Mouse (Mus musculus) intestine, embryonic 14.5 days (tissue): ENCODE data around the gene Bnip2. TPM values are rescaled to one million over a fixed set of nuclear protein-coding genes. Genes with fewer than 3 reads are reported as not detected.

Experiments used
- ATAC-seq: fragments of 200-750 bp; cut with Nextera tagmentation; replicated peaks from 2 replicates; pipeline ENCODE4 v1.8.0; 2017; ENCODE audit warnings: low read depth, moderate number of reproducible peaks, moderate TSS enrichment, moderate library complexity; ENCODE audit not compliant: low FRiP score, low TSS enrichment
- DNase-seq: peaks from one replicate; pipeline ENCODE4 v3.0.0-alpha.2; 2018; ENCODE audit warnings: low spot score
- H3K27ac ChIP-seq: fragments of 300-500 bp; sonication (generic); 2 replicates; pipeline ENCODE4 v1.5.1; 2014; ENCODE audit warnings: low read depth, mild to moderate bottlenecking, control low read depth
- H3K27me3 ChIP-seq: fragments of 300-500 bp; sonication (generic); replicated peaks from 2 replicates; pipeline ENCODE4 v1.6.1; 2014; ENCODE audit warnings: low read length, control low read depth; ENCODE audit not compliant: control insufficient read depth, insufficient read depth
- H3K36me3 ChIP-seq: fragments of 300-500 bp; sonication (generic); 2 replicates; pipeline ENCODE4 v1.6.1; 2014; ENCODE audit warnings: low read length, control low read depth; ENCODE audit not compliant: control insufficient read depth, insufficient read depth
- H3K4me1 ChIP-seq: fragments of 300-500 bp; sonication (generic); replicated peaks from 2 replicates; pipeline ENCODE4 v1.6.1; 2014; ENCODE audit warnings: low read length, control low read depth, mixed read lengths; ENCODE audit not compliant: control insufficient read depth, insufficient read depth
- H3K4me2 ChIP-seq: fragments of 300-500 bp; sonication (generic); 2 replicates; pipeline ENCODE4 v1.6.1; 2014; ENCODE audit warnings: low read length
- H3K4me3 ChIP-seq: fragments of 300-500 bp; sonication (generic); 2 replicates; pipeline ENCODE4 v1.5.1; 2014; ENCODE audit warnings: low read depth, low read length, control low read depth, mixed read lengths
- H3K9ac ChIP-seq: fragments of 300-500 bp; sonication (generic); 2 replicates; pipeline ENCODE4 v1.6.1; 2014; ENCODE audit warnings: mild to moderate bottlenecking, low read length
- H3K9me3 ChIP-seq: fragments of 300-500 bp; sonication (generic); 2 replicates; pipeline ENCODE4 v1.6.1; 2016; ENCODE audit warnings: low read length, control low read depth; ENCODE audit not compliant: control insufficient read depth
- WGBS: fragments of 180-500 bp; shearing (Covaris S2); extraction: QIAGEN DNeasy Blood & Tissue Kit; methylation state at CpG from one replicate; pipeline ENCODE4 v1.1.7; 2014; 5-methylcytosine and 5-hydroxymethylcytosine counted together
- polyA plus RNA-seq: library from polyadenylated mRNA; unstranded; fragments of >200 nt; fragmentation: Nextera tagmentation; extraction: Ambion mirVana; gene quantifications from 2 replicates; pipeline ENCODE4 v1.2.1, GENCODE M21; 2014

Gene Bnip2
- polyA plus RNA-seq, 1 experiment from 2014 or later, result 83.7 TPM

GRCm38 (mm10) chr9:69986063-69986462, 3.2 kb upstream of the Bnip2 start:
- DNase-seq, result no peak
- no peak overlapping the region for H3K4me3 ChIP-seq
- 72% methylated on average over 10 of the region's 10 CpGs for WGBS

GRCm38 (mm10) chr9:69986571-69986970, 2.7 kb upstream of the Bnip2 start:
- 84% methylated on average over 5 of the region's 5 CpGs for WGBS
- ATAC-seq (no peak), DNase-seq (no peak)
- H3K36me3 ChIP-seq, result 0 out of 2 replicates have a peak, but pooled peaks cover 1% of the 10 kb centered on the region
- no peak overlapping the region for H3K27ac ChIP-seq
- H3K4me3 ChIP-seq, result no peak overlapping the region
- H3K9me3 ChIP-seq, result no peaks in the 10 kb centered on the region
- no peaks in the 10 kb centered on the region for H3K27me3 ChIP-seq
- H3K9ac ChIP-seq, result no peak overlapping the region
- peaks cover 12% of the 10 kb centered on the region for H3K4me1 ChIP-seq
- no peak overlapping the region for H3K4me2 ChIP-seq

More at GRCm38 (mm10) chr9:69986063-69986462, 3.2 kb upstream of the Bnip2 start:
- ATAC-seq, result no peak
- Histone ChIP-seq H3K27ac (no peak overlapping the region), H3K9ac (no peak overlapping the region), H3K9me3 (no peaks in the 10 kb centered on the region), H3K27me3 (no peaks in the 10 kb centered on the region), H3K4me2 (no peak overlapping the region), H3K4me1 (peaks cover 10% of the 10 kb centered on the region), H3K36me3 (no peaks in the 10 kb centered on the region)

DNA sequence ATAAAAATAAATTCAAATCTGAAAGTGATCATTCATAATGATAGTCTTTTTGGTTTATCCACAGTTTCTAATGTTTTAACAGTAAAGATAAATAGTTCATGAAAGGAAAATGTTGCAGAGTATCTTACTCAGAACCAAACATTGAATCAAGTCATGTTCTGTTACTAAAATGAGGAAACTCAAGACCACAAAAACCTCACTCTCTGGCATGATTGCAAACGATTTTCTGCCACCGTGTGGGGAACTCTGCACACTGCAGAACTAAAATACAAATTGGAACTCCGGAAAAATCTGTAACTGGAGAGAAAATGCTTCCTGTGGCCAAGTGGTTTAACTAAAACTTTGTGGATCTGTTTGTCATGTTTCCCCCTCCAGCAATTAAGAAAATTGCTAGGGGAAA, 1.7 kb upstream of the Bnip2 start:
- DNase-seq, result peak; percentile 84

DNA sequence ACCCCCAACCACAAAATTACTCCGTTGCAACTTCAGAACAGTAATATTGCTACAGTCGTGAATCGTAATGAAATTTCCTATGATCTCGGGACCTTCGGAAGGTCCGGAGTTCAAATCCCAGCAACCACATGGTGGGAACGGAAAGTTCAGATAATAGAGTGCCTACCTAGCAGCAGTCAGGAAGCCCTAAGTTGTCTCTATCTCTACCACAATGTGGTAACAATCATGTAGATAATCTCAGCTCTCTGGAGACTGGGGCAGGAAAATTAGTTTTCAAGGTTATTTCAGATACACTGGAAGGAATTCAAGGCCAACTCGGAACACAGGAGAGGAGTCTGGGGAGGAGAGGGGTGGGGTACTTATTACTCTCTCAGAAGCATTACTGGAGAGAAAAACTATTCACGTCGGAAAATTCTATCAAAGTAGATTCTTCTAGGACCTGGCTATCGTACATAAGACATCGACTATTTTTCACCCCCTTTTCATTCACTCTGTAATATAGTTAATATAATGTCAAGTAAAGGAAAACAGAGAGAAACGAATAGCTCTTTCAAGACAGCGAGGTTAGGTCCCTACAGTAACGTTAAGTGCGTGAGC, 462 bp upstream of the Bnip2 start:
- Histone ChIP-seq H3K27me3 (no peaks in the 10 kb centered on the region), H3K9me3 (no peaks in the 10 kb centered on the region), H3K9ac (peak overlapping the region; percentile 27), H3K27ac (peak overlapping the region; percentile 96), H3K4me1 (peaks cover 16% of the 10 kb centered on the region), H3K4me2 (peak overlapping the region; percentile 81), H3K36me3 (peaks cover 13% of the 10 kb centered on the region), H3K4me3 (peak overlapping the region; percentile 96)
- 37% methylated on average over 16 of the region's 16 CpGs for WGBS
- DNase-seq (no peak), ATAC-seq (peak; percentile 4; the same call in 1 of the 2 replicates)

More for the DNA sequence above, 1.7 kb upstream of the Bnip2 start:
- no peak for ATAC-seq
- Histone ChIP-seq H3K9ac (no peak overlapping the region), H3K4me2 (no peak overlapping the region), H3K9me3 (no peaks in the 10 kb centered on the region), H3K4me3 (no peak overlapping the region), H3K27me3 (no peaks in the 10 kb centered on the region), H3K4me1 (peaks cover 12% of the 10 kb centered on the region), H3K27ac (no peak overlapping the region), H3K36me3 (peaks cover 12% of the 10 kb centered on the region)
- 0% methylated on average over 3 of the region's 3 CpGs for WGBS

GRCm38 (mm10) chr9:69990346-69990745, 1.1 kb downstream of the Bnip2 start:
- peaks cover 22% of the 10 kb centered on the region for H3K36me3 ChIP-seq
- peaks cover 16% of the 10 kb centered on the region for H3K4me1 ChIP-seq
- peak overlapping the region; percentile 98 for H3K9ac ChIP-seq
- no peaks in the 10 kb centered on the region for H3K9me3 ChIP-seq
- no peak for DNase-seq
- peak overlapping the region; percentile 96 for H3K4me3 ChIP-seq
- H3K4me2 ChIP-seq, result peak overlapping the region; percentile 81
- WGBS, result 11% methylated on average over 5 of the region's 5 CpGs
- no peak for ATAC-seq
- no peak overlapping the region for H3K27ac ChIP-seq
- no peaks in the 10 kb centered on the region for H3K27me3 ChIP-seq

DNA sequence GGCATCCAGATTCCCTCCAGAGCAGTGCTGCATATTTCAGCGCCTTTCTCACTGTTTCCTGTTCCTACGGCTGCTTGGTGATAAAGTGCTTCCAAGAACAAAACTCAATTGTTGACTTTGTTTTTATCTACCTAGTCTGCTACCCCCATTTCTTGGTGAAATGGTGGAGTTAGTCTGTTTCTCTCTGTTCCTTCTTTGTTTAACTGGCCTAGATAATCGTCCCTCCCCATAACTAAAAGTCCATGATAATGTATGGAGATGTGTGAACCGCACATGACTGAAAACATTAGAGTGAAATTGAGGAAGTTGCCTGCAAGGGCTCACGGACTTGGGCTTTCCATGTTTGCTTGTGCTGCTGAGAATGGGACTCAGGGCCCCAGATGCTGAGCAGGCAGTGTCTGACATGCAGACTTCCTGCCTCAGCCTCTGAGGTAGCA, 3.6 kb downstream of the Bnip2 start:
- H3K9ac ChIP-seq, result no peak overlapping the region

GRCm38 (mm10) chr9:69993479-69993878, 4.2 kb downstream of the Bnip2 start:
- Histone ChIP-seq H3K4me2 (no peak overlapping the region), H3K27me3 (no peaks in the 10 kb centered on the region), H3K27ac (no peak overlapping the region), H3K4me3 (no peak overlapping the region), H3K9ac (no peak overlapping the region), H3K36me3 (peaks cover 51% of the 10 kb centered on the region), H3K4me1 (peaks cover 16% of the 10 kb centered on the region), H3K9me3 (no peaks in the 10 kb centered on the region)
- 74% methylated on average over 1 of the region's 1 CpGs for WGBS
- ATAC-seq (no peak), DNase-seq (no peak)

More for the DNA sequence above, 3.6 kb downstream of the Bnip2 start:
- no peaks in the 10 kb centered on the region for H3K9me3 ChIP-seq
- H3K27me3 ChIP-seq, result no peaks in the 10 kb centered on the region
- no peak for ATAC-seq
- no peak overlapping the region for H3K4me3 ChIP-seq
- H3K4me2 ChIP-seq, result no peak overlapping the region
- WGBS, result 64% methylated on average over 5 of the region's 5 CpGs
- H3K27ac ChIP-seq, result no peak overlapping the region
- H3K36me3 ChIP-seq, result peaks cover 45% of the 10 kb centered on the region
- no peak for DNase-seq
- peaks cover 16% of the 10 kb centered on the region for H3K4me1 ChIP-seq

- WGBS, result 88% methylated on average over 5 of the region's 5 CpGs
- no peaks in the 10 kb centered on the region for H3K9me3 ChIP-seq
- H3K27ac ChIP-seq, result no peak overlapping the region
- H3K4me3 ChIP-seq, result no peak overlapping the region
- H3K4me1 ChIP-seq, result peaks cover 16% of the 10 kb centered on the region
- no peaks in the 10 kb centered on the region for H3K27me3 ChIP-seq
- DNase-seq (no peak), ATAC-seq (no peak)
- H3K9ac ChIP-seq, result no peak overlapping the region
- no peak overlapping the region for H3K4me2 ChIP-seq
- peaks cover 62% of the 10 kb centered on the region for H3K36me3 ChIP-seq
Observed at GRCm38 (mm10) chr9:69994547-69994946, 5.3 kb downstream of the Bnip2 start.

- Histone ChIP-seq H3K4me3 (no peak overlapping the region), H3K9ac (no peak overlapping the region), H3K9me3 (no peaks in the 10 kb centered on the region), H3K4me2 (no peak overlapping the region), H3K27me3 (no peaks in the 10 kb centered on the region), H3K4me1 (no peaks in the 10 kb centered on the region), H3K27ac (no peak overlapping the region), H3K36me3 (peaks cover 95% of the 10 kb centered on the region)
- 71% methylated on average over 1 of the region's 1 CpGs for WGBS
- ATAC-seq, result no peak
- no peak for DNase-seq
Observed at GRCm38 (mm10) chr9:69999318-69999717, 10.1 kb downstream of the Bnip2 start.
